Mouse (Mus musculus) midbrain, embryonic 16.5 days (tissue): ENCODE results near the gene Svep1. TPM values are rescaled to one million over a fixed set of nuclear protein-coding genes. Genes with fewer than 3 reads are reported as not detected.

Experiments
- ATAC-seq: fragments of 200-750 bp; cut with Nextera tagmentation; 2 replicates; pipeline ENCODE4 v1.8.0; 2017; ENCODE audit warnings: moderate TSS enrichment
- H3K27ac ChIP-seq: fragments of 300-500 bp; sonication (generic); 2 replicates; pipeline ENCODE4 v1.5.1; 2014; ENCODE audit warnings: mild to moderate bottlenecking, low read length, mixed read lengths
- H3K27me3 ChIP-seq: fragments of 300-500 bp; sonication (generic); 2 replicates; pipeline ENCODE4 v1.6.1; 2014; ENCODE audit warnings: low read depth, low read length, mixed read lengths; ENCODE audit not compliant: control insufficient read depth, insufficient read depth
- H3K36me3 ChIP-seq: fragments of 300-500 bp; sonication (generic); 2 replicates; pipeline ENCODE4 v1.6.1; 2014; ENCODE audit warnings: mild to moderate bottlenecking, low read length, moderate library complexity, mixed read lengths; ENCODE audit not compliant: control insufficient read depth, insufficient read depth
- H3K4me1 ChIP-seq: fragments of 300-500 bp; sonication (generic); 2 replicates; pipeline ENCODE4 v1.6.1; 2014; ENCODE audit warnings: mild to moderate bottlenecking, low read length, mixed read lengths; ENCODE audit not compliant: control insufficient read depth, insufficient read depth
- H3K4me2 ChIP-seq: fragments of 300-500 bp; sonication (generic); 2 replicates; pipeline ENCODE4 v1.6.1; 2014; ENCODE audit warnings: mild to moderate bottlenecking, low read length, mixed read lengths
- H3K4me3 ChIP-seq: fragments of 300-500 bp; sonication (generic); 2 replicates; pipeline ENCODE4 v1.5.1; 2014; ENCODE audit warnings: low read depth, mild to moderate bottlenecking, low read length, moderate library complexity, mixed read lengths
- H3K9ac ChIP-seq: fragments of 300-500 bp; sonication (generic); 2 replicates; pipeline ENCODE4 v1.6.1; 2014; ENCODE audit warnings: low read depth, low read length, mixed read lengths
- H3K9me3 ChIP-seq: fragments of 300-500 bp; sonication (generic); replicated peaks from 2 replicates; pipeline ENCODE4 v1.6.1; 2014; ENCODE audit warnings: mild to moderate bottlenecking, low read length, mixed read lengths; ENCODE audit not compliant: control insufficient read depth, poor library complexity, severe bottlenecking
- WGBS: fragments of 180-500 bp; shearing (Covaris S2); extraction: QIAGEN DNeasy Blood & Tissue Kit; methylation state at CpG from one replicate; pipeline ENCODE4 v1.1.7; 2014; 5-methylcytosine and 5-hydroxymethylcytosine counted together
- polyA plus RNA-seq: library from polyadenylated mRNA; unstranded; fragments of >200 nt; fragmentation: Nextera tagmentation; extraction: Ambion mirVana; gene quantifications from 2 replicates; pipeline ENCODE4 v1.2.1, GENCODE M21; 2015

Gene Svep1
- polyA plus RNA-seq, 1 experiment from 2014 or later, result 0.94 TPM

GRCm38 (mm10) chr4:58032714-58033113 is 173.9 kb downstream of the Svep1 start:
- Histone ChIP-seq H3K9me3 (no peaks in the 10 kb centered on the region), H3K4me3 (no peak overlapping the region), H3K27ac (no peak overlapping the region), H3K9ac (no peak overlapping the region), H3K4me2 (no peak overlapping the region), H3K4me1 (no peaks in the 10 kb centered on the region), H3K27me3 (no peaks in the 10 kb centered on the region), H3K36me3 (no peaks in the 10 kb centered on the region)
- 81% methylated on average over 1 of the region's 1 CpGs for WGBS
- ATAC-seq, result no peak

DNA sequence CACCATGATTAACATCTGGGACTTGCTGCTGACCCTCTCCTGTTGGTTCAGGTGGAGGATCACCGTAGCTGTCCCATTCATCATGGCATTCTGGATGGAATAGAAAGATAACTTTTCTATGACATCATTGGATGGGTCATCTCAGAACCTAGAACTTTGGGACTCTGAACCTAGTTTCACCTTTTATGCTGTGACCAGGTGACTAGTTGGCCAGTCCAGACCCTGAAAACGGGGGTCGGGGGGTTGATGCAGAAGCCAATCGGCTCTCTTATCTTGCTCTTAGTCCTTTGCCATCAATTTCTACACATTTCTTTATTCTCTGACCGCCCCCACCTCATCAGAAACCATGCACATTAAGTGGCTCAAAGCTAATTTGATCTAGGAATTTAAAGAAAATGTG is 197.6 kb downstream of the Svep1 start, which contains the start of gene Txndc8:
TSS of gene Txndc8 (minus strand) at position 101 of the 400 bp plus-strand sequence.
- Histone ChIP-seq H3K9ac (no peak within 1 kb of the TSS), H3K4me2 (no peak within 1 kb of the TSS), H3K27ac (no peak within 1 kb of the TSS), H3K4me1 (no peaks in the 10 kb centered on the region), H3K4me3 (no peak within 1 kb of the TSS), H3K27me3 (no peaks in the 10 kb centered on the region), H3K9me3 (no peaks in the 10 kb centered on the region), H3K36me3 (no peaks in the 10 kb centered on the region)
- ATAC-seq, result no peak
- WGBS, result 92% methylated on average over 5 of the region's 5 CpGs

- no peaks in the 10 kb centered on the region for H3K4me1 ChIP-seq
- H3K9ac ChIP-seq, result no peak overlapping the region
- H3K4me2 ChIP-seq, result no peak overlapping the region
- no peaks in the 10 kb centered on the region for H3K27me3 ChIP-seq
- ATAC-seq, result no peak
- H3K27ac ChIP-seq, result no peak overlapping the region
- WGBS, result 53% methylated on average over 3 of the region's 3 CpGs
- no peak overlapping the region for H3K4me3 ChIP-seq
- H3K9me3 ChIP-seq, result no peaks in the 10 kb centered on the region
- H3K36me3 ChIP-seq, result no peaks in the 10 kb centered on the region
Measured at GRCm38 (mm10) chr4:58003501-58003900, 203.2 kb downstream of the Svep1 start.

Other genes with a start within 250 kb of the Svep1 start
- not detected in 2 replicates for gene Txndc8, start 197.7 kb downstream of the Svep1 start, polyA plus RNA-seq
- gene Musk, start 79.1 kb upstream of the Svep1 start, polyA plus RNA-seq, result 0.06 and 0.20 TPM in 2 replicates